Comparison of ENCODE assay signal across 8 mouse cellular contexts in the genomic region with DNA sequence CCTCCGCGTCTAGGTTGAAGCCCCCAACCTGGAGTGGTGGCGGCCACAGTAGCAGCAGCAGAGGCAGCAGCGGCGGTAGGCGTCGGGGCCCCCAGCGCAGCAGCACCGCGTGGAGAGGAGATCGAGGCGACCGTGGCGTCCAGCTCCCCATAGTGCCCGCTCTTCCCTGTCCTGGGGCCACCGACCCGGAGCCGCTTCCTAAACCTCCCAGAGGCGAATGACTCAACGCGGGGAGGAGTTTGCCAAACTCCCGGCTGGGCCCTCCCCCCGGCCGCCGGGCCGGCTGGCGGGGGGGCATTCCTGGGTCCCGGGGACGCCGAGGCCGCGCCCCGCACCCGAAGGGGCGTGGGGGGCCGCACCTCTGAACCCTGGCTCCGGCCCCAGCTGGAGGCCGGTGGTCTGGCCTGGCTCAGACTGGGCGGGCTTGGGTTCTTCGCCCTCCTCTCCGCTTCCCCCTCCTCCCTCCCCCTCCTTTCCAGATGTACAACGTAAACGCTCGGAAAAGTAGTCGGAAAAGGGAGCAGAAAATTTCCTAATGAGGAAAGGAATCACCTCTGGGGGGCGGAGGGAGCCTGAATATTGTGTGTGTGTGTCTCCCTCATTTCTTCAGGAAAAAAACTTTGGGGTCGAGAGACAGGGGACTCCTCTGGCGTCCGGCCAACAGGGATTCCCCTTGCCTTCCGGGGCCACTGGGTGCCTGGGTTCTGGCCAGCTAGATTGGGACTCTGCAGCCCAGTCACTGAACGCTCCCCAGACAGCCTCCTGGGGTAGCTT. TPM values are rescaled to one million over a fixed set of nuclear protein-coding genes. Genes with fewer than 3 reads are reported as not detected.
DNase-seq lines count a peak whose midpoint lies in the region; ATAC-seq and TF ChIP-seq lines count a peak whose summit lies in the region.

A gene (minus strand): TSS at position 388 of the 774 bp plus-strand sequence.

- no peak for TF ChIP-seq EP300 in stomach, postnatal 0 days (optimal IDR thresholded peaks at IDR 0.05)

- peak; percentile 35 to 39 for DNase-seq in B cell, adult 2 months
- peak; percentile 69 for DNase-seq in ZHBTc4 (ENCODE audit: low read depth, low spot score)
- peak; percentile 46 for DNase-seq in forebrain, embryonic 14.5 days (ENCODE audit: low spot score)
- peak; percentile 87 for DNase-seq in heart, postnatal 4 days
- peak; percentile 79 for DNase-seq in stomach, postnatal 0 days (ENCODE audit: low spot score)
- DNase-seq in cerebellum, adult 18-20 months: no peak

- peak within 1 kb of the TSS; percentile 71 for H3K9ac ChIP-seq in forebrain, embryonic 14.5 days (ENCODE audit: low read length)
- peak within 1 kb of the TSS; percentile 97 for H3K9ac ChIP-seq in limb, embryonic 12.5 days (replicated peaks)
- peak within 1 kb of the TSS; percentile 80 for H3K9ac ChIP-seq in midbrain, embryonic 12.5 days (replicated peaks)
- H3K9ac ChIP-seq in stomach, postnatal 0 days (ENCODE audit: low read length): peak within 1 kb of the TSS; percentile 90

- TF ChIP-seq CTCF in stomach, postnatal 0 days (IDR thresholded peaks at IDR 0.05; ENCODE audit: low read depth): peak; percentile 49

- H3K4me3 ChIP-seq in forebrain, embryonic 14.5 days (ENCODE audit: low read depth, low read length): peak within 1 kb of the TSS; percentile 43
- peak within 1 kb of the TSS; percentile 91 for H3K4me3 ChIP-seq in limb, embryonic 12.5 days (replicated peaks)
- peak within 1 kb of the TSS; percentile 60 for H3K4me3 ChIP-seq in midbrain, embryonic 12.5 days
- H3K4me3 ChIP-seq in stomach, postnatal 0 days (ENCODE audit: low read depth, low read length): peak within 1 kb of the TSS; percentile 73

- H3K9me3 ChIP-seq in forebrain, embryonic 14.5 days (replicated peaks; ENCODE audit: control insufficient read depth, low read length): no peaks in the 10 kb centered on the region
- H3K9me3 ChIP-seq in limb, embryonic 12.5 days: no peaks in the 10 kb centered on the region
- H3K9me3 ChIP-seq in midbrain, embryonic 12.5 days: no peaks in the 10 kb centered on the region
- H3K9me3 ChIP-seq in stomach, postnatal 0 days (ENCODE audit: control insufficient read depth, low read length): no peaks in the 10 kb centered on the region

- H3K4me2 ChIP-seq in forebrain, embryonic 14.5 days (ENCODE audit: low read length): peak within 1 kb of the TSS; percentile 80
- peak within 1 kb of the TSS; percentile 79 for H3K4me2 ChIP-seq in limb, embryonic 12.5 days
- peak within 1 kb of the TSS; percentile 96 for H3K4me2 ChIP-seq in midbrain, embryonic 12.5 days (replicated peaks)
- H3K4me2 ChIP-seq in stomach, postnatal 0 days (replicated peaks; ENCODE audit: low read depth): peak within 1 kb of the TSS; percentile 87

- WGBS in forebrain, embryonic 14.5 days: under 1% methylated on average over 47 of the region's 51 CpGs
- under 1% methylated on average over 50 of the region's 51 CpGs for WGBS in limb, embryonic 12.5 days
- WGBS in midbrain, embryonic 12.5 days: 1% methylated on average over 46 of the region's 51 CpGs
- WGBS in stomach, postnatal 0 days: under 1% methylated on average over 47 of the region's 51 CpGs

- H3K36me3 ChIP-seq in forebrain, embryonic 14.5 days (ENCODE audit: control insufficient read depth, insufficient read depth, low read length): no peaks in the 10 kb centered on the region
- no peaks in the 10 kb centered on the region for H3K36me3 ChIP-seq in limb, embryonic 12.5 days
- no peaks in the 10 kb centered on the region for H3K36me3 ChIP-seq in midbrain, embryonic 12.5 days
- H3K36me3 ChIP-seq in stomach, postnatal 0 days (ENCODE audit: control insufficient read depth, insufficient read depth, low read length): no peaks in the 10 kb centered on the region

- 0 out of 2 replicates have a peak, but pooled peaks cover 5% of the 10 kb centered on the region for H3K4me1 ChIP-seq in forebrain, embryonic 14.5 days (ENCODE audit: control insufficient read depth, insufficient read depth, low read length)
- peaks cover 31% of the 10 kb centered on the region for H3K4me1 ChIP-seq in limb, embryonic 12.5 days (replicated peaks)
- H3K4me1 ChIP-seq in midbrain, embryonic 12.5 days: peaks cover 39% of the 10 kb centered on the region
- peaks cover 3% of the 10 kb centered on the region; the same call in 1 of the 2 replicates for H3K4me1 ChIP-seq in stomach, postnatal 0 days (replicated peaks; ENCODE audit: control insufficient read depth, insufficient read depth)

- ATAC-seq in forebrain, embryonic 14.5 days: peak; percentile 64
- ATAC-seq in limb, embryonic 12.5 days (ENCODE audit: insufficient number of reproducible peaks, insufficient read depth, low FRiP score, low TSS enrichment, low read depth): peak; percentile 60
- peak; percentile 83 for ATAC-seq in midbrain, embryonic 12.5 days (ENCODE audit: low FRiP score, low read depth)
- peak; percentile 79 for ATAC-seq in stomach, postnatal 0 days (ENCODE audit: low FRiP score, low TSS enrichment)

- 0 out of 2 replicates have a peak, but pooled peaks cover 3% of the 10 kb centered on the region for H3K27me3 ChIP-seq in forebrain, embryonic 14.5 days (replicated peaks; ENCODE audit: control insufficient read depth, insufficient read depth, low read length)
- no peaks in the 10 kb centered on the region for H3K27me3 ChIP-seq in limb, embryonic 12.5 days
- peaks cover 7% of the 10 kb centered on the region; the same call in 1 of the 2 replicates for H3K27me3 ChIP-seq in midbrain, embryonic 12.5 days
- no peaks in the 10 kb centered on the region for H3K27me3 ChIP-seq in stomach, postnatal 0 days (ENCODE audit: control insufficient read depth, insufficient read depth, low read length)

- H3K27ac ChIP-seq in forebrain, embryonic 14.5 days (ENCODE audit: low read depth, low read length): no peak within 1 kb of the TSS
- H3K27ac ChIP-seq in limb, embryonic 12.5 days: peak within 1 kb of the TSS; percentile 95
- H3K27ac ChIP-seq in midbrain, embryonic 12.5 days (replicated peaks): peak within 1 kb of the TSS; percentile 31; the same call in 1 of the 2 replicates
- peak within 1 kb of the TSS; percentile 87 for H3K27ac ChIP-seq in stomach, postnatal 0 days (replicated peaks)

RNA-seq across cellular contexts. Expression of the gene that starts here (rescaled TPM):
- polyA plus RNA-seq in forebrain, embryonic 14.5 days (2014; fragmentation: Nextera tagmentation; extraction: Ambion mirVana): 5.3 and 7.7 TPM in 2 replicates
- total RNA-seq in heart, postnatal 4 days (2021): 100 to 1,000 TPM; 120 to 121 TPM
- 45.1 and 50.5 TPM in 2 replicates for polyA plus RNA-seq in limb, embryonic 12.5 days (2016; fragmentation: Nextera tagmentation; extraction: Ambion mirVana)
- 19.0 and 21.2 TPM in 2 replicates for polyA plus RNA-seq in midbrain, embryonic 12.5 days (2016; fragmentation: Nextera tagmentation; extraction: Ambion mirVana)
- 28.7 and 36.2 TPM in 2 replicates for polyA plus RNA-seq in stomach, postnatal 0 days (2015; fragmentation: Nextera tagmentation; extraction: Ambion mirVana)

Comparison
In these comparisons a context has a peak if more than half of its experiments do, and no peak if none do; other contexts are left out.
1. DNase-seq: peak in B cell, adult 2 months (2 of 2), ZHBTc4 (single experiment), forebrain, embryonic 14.5 days (single experiment), heart, postnatal 4 days (single experiment) and stomach, postnatal 0 days (single experiment); none in cerebellum, adult 18-20 months (0 of 2).
2. Peak in every context shown above with its lines, with median percentiles within 50 percentile points of each other: ATAC-seq, H3K4me2 ChIP-seq, H3K4me3 ChIP-seq and H3K9ac ChIP-seq.